Mouse (Mus musculus) c-Kit-positive CD71-positive TER-119-negative erythroid progenitor cells, embryonic 14.5 days (primary cell): ENCODE results near the gene Ythdf2.
A peak's percentile ranks its signal among the peaks of the same experiment; 100 is the strongest.
"Not testable (repeated sequence)": the region's sequence is repeated elsewhere in the genome, so short reads cannot be mapped to it uniquely, and the experiment has no call there.

ENCODE experiments used
- DNase-seq: peaks from one replicate; pipeline ENCODE4 v3.0.0-alpha.2; 2013; ENCODE audit warnings: low read depth

Ythdf2 gene

DNA sequence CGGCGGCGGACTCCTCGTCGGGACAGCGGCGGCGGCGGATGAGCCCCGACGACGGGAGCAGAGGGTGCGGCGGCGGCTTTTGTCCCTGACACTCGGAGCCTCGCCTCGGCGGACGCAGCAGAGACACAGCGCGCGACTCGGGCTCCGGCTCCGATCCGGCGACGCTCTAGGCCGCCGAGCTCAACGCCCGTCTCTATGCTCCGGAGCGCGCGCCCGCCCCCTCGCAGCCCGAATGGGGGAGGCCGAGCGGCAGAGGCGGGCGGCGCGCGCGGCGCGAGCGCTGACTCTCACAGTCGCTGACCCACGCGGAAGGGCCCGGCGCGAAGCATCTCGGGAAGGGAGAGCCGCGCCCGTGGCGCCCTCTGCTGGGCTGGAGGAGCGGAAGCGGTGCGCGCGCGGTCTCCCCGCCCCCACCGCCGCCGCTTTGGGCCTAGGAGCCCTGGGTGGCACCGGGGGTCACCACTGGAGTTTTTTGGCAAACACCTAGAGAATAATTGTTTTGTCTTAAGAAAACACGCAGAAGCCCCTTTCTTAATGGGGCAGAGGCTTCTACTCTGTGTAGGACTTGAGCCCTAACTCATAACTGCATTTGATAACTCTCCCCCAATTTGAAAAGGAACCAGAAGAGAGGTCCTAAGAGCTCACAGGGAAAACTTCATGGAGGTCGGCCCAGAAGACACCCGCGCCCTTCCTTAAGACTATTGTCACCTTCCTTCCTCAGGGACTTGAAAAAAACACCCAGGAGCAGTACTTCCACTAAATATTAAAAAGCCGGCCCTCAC, at the start of gene Ythdf2:
Gene Ythdf2, minus strand, starts transcription at position 351 of the 782 bp plus-strand sequence.
- peak; percentile 93 for DNase-seq

DNA sequence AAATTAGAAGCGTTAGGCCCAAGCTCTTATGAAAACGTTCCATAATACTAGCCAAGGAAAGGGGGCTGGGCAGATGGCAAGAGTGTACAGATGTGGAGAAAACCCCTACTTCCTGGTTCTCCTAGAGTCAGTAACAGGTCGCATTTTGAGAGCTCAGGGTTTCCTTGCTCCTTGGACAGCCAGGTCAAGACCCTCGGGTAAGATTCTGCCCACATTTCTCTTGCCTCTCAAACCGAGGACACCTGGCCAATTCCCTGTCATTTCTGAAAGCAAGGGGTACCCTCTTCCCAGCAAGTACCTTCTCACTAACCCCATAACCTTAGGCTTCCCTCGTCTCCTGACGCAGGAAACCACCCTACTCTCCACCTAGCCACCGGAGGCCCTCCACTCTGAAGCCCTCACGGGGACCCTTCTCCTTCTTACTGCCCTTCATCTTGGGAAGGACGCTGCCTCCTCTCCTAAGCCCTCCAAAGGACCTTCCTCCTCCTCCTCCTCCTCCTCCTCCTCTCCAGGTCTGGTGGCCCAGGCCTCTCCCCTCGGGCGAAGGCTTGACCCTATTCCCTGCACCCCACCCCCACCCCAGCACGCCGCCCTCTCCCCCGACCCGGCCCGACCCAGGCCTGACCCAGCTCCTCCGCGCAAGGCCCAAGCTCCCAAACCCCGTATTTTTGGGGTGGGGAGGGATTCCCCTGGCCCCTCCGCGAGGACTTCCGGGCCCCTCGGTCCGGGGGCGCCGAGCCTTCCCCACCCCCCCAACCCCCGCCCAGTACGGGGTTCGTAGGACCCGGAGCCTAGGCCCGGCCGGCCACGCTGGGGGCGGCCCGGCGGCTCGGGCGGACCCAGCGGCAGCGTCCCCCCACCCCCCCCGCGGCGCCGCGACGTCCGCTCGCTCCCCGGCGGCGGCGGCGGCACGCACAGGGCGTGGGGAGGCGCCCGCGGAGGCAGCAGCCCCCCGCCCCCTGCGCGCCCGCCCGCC, 48.6 kb upstream of the Ythdf2 start:
- no peak for DNase-seq

DNA sequence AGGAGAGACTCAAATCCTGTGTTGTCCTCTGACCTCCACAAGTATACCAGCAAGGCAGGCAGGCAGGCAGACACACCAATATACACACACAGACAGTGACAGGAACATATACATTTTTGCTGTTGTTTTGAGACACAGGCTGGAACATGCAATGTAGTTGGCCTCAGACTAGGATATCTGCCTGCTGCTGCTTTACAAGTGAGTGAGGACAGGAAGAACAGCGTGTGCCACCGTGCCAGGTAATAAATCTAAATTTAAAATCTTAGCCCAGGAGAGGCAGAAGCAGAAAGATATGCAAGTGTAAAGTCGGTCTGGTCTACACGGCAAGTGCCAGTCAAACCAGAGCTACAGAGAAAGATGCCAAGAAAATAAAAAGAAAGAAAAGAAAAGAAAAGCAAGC, 47.1 kb upstream of the Ythdf2 start:
- DNase-seq = no peak

DNA sequence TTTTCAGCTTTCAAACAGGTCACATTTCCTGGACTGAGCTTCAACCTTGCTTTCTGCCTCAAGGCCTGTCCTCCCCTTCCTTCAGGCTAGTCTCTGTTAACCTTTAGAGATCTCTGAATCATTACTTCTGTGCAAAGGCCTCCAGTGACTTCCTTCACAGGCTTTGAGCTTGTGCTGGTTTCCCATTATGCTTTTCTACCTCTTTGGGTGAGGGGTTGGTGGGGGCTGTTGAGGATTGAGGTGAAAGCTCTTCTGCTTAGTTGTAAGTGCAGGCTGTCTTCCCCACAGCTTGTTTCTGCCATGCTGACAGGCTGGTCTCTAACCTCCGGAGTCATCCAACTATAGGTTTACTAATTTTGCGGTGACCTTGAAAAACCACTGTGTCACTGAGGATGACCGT, 44.3 kb upstream of the Ythdf2 start:
- no peak for DNase-seq

DNA sequence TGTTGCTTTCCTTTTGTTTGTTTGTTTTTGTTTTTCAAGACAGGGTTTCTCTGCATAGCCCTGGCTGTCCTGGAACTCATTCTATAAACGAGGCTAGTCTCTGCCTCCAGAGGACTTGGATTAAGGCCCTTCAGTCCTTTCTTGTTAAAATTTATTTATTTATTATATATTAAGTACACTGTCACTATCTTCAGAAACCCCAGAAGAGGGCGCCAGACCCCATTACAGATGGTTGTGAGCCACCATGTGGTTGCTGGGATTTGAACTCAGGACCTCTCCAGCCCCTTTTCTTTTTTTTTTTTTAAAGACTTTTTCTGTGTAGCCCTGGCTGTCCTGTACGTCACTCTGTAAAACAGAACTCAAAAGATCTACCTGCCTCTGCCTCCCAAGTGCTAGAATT, 42.9 kb upstream of the Ythdf2 start:
- DNase-seq = no peak

DNA sequence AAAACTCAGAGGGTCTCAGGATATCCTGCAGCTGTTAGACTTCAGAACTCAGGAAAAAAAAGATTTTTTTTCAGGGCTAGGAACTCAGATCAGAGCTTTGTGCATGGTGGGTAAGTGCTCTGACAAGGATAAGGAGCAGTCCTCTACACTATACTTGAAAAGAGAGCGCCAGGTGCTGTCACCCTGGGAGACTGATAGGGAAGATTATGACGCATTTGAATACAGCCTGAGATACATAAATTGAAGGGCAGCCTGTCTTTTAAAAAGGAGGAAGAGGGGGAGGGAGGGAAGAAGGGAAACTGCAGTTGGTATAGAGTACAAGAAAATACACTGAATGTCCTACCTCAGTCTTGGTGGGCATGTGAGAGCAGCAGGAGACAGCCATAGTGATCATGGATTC, 41.5 kb upstream of the Ythdf2 start:
- DNase-seq = no peak

DNA sequence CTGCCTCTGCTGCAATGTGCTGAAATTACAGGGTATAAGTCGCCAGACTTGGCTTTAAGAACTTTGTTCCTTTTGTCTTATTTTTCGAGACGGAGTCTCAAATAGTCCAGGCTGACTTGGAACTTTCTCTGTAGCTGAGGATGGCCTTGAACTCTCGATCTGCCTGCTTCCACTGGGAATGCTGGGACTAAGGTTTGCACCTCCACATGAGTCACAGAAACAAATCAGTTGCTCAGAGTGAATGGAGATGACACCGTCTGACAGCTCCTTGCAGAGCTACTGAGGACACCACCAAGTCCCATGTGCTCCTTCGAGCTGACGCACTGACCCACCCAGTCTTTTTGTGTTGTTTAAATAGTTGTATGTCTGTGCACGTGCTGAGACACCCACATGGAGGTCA, 41.0 kb upstream of the Ythdf2 start:
- DNase-seq = no peak

DNA sequence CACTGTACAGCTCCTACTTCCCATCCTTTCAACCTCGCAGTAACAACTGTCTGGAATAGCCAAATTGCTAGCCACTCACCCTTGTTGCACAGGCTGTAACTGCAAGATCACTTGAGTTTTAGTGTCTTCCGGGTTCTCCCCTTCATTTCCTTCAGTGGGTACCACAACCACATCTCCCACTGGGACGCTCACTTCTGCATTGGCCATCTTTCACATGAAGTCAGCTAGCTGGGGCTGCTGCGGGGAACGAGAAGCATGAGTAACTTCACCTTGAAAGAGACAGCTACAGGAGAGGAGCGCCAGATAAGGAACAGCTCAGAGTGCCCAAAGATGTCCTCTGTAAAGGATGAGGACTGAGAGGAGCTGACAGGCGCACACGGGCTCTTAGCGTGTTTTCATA, 39.5 kb upstream of the Ythdf2 start:
- DNase-seq = no peak

DNA sequence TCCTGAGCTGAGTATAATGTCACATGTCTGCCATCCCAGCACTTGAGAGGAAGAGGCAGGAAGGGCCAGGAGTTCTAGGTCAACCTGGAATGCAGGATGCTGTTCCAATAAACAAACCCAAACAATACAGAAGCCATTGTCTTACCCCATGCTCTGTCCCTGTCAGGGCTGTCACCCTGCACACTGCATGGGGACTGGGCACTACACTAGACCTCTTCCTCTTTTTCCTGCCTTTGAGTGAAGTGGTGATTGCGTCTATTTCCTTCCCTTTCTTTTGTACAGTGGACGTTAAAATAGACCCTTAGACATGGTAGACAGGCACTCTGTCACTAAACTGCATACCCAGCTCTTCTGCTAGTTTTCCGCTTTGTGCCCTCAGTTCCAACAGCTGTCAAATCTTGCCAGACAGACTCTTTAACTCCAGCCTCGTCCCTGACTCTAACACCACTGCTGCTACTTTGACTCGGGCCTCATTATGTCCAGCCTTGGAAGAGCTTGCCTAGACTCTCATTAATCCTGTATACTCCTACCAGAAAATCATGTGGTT, 35.4 kb upstream of the Ythdf2 start:
- DNase-seq = no peak

DNA sequence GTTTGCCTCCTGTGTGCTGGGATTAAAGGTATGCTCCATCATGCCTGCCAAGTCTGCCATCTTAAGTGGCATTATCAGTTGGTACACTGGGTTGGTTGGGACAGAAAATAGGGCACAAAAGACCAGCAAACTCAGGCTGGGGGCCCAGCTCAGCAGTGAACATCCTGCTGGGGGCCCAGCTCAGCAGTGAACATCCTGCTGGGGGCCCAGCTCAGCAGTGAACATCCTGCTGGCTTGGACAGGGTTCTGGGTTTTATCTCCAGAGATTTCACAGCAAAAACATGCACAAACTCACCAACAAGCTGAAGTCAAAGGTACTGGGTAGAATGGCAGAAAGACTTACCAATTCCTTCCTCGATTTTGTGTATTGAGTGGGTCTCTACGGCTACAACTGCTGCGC, 33.5 kb upstream of the Ythdf2 start:
- DNase-seq = no peak

DNA sequence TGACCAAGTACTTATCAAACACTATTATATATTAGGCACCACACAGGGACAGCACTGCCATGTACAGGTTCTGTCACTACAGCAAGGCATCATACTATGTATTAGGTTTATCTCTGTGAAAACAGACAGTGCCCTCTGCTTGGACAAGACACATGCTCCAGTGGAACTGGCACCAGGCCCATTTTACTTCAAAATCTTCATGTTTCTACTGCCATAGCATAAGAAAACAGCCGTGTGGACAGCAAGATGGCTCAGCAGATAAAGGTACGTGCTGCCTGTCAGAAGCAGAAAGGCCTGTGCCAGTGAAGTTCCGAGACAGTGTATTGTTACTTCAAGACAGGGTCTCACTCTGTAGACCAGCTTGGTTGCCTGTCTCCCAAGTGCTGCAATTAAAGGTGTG, 29.1 kb upstream of the Ythdf2 start:
- DNase-seq = peak; percentile 73

DNA sequence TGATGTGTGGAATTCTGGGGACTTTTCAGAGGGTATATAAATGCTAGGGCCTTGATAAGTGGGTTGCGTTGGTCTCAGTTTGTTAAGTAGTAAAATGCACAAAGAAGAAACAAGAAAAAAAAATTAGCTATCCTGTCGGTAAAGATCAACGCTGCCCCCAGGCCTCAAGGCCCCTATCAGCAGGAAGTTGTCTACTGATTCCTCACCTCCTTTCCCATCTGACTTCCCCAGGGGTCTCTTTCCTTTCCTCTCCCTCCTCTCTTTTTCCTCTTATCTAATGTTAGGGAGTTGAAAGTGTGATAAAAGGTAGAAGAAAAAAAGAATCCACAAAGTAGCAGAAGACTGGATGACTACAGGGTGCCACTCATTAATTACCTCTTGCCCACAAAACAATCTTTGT, 28.3 kb upstream of the Ythdf2 start:
- no peak for DNase-seq

DNA sequence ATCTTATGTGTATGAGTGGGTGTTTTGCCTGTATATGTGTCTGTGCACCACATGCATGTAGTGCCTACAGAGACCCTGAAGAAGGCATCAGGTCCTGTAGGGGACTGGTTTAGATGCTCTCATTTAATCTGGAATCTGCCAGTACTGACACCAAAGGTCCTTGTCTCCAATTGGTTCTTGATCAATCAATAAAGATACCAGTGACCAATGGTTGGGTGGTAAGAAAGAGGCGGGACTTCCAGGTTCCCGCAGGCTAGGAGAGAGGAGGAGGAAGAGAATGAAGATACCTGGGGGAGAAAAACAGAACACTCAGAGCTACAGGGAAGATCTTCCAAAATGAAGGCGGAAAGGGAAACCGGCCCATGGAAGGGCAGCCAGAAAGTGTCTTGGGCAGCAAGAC, 26.3 kb upstream of the Ythdf2 start:
- DNase-seq = no peak

DNA sequence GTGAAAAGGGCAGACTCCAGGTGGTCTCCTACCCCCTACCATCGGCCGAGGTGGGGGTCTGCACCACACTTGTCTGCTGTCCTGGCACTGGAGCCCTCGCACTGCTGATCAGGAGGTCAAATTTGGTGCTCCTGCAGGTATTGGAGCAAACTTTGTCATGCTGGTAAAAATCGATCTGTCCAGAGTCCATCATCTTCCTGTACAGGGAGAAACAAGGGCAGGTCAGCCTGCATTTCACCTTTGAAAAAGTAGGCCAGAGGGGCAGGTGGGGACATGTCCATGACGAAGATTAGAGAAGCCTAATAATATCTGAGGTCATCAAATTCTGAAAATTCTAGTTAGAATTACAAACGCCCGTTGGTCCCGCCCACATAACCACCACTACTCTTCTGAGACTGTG, 22.6 kb upstream of the Ythdf2 start:
- no peak for DNase-seq

DNA sequence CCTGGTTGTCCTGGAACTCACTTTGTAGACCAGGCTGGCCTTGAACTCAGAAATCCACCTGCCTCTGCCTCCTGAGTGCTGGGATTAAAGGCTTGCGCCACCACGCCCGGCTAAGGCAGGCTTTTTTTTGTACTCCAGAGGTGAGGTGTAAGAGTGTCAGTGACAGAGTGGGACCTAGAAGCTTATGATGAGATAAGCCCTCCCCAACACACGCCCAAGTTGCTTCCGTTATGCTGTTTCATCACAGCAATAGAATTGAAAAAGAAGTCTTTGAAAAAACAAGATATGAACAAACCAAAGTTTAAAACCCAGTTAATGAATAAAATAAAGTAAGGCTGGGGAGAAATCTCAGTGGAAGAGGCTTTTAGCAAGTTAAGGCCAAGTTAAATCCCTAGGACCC, 18.3 kb upstream of the Ythdf2 start:
- DNase-seq = no peak

DNA sequence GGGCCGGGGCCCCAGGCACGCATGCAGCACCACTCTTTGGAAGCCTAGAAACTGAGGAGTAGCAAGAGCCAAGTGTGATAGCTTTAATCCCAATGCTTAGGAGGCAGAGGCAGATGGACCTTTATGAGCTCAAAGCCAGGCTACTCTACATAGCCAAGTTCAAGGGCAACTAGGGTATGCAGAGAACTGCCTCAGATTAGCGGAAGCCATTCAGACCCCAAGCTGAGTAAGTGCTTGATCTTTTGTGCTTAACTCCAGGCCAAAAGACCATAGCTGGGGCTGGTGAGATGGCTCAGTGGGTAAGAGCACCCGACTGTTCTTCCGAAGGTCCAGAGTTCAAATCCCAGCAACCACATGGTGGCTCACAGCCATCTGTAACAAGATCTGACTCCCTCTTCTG, 9.9 kb upstream of the Ythdf2 start:
- DNase-seq = not testable (repeated sequence)

DNA sequence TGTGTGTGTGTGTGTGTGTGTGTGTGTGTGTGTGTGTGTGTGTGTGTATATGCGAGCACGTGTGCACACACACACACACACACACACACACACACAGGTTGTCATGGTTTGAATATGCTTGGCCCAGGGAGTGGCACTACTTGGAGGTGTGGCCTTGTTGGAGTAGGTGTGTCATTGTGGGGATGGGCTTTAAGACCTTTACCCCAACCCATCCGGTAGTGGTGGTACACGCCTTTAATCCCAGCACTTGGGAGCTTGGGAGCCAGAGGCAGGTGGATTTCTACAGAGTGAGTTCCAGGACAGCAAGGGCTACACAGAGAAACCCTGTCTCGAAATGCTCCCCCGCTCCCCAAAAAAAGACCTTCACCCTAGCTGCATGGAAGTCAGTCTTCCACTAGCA, 6.3 kb upstream of the Ythdf2 start:
- DNase-seq = not testable (repeated sequence)

DNA sequence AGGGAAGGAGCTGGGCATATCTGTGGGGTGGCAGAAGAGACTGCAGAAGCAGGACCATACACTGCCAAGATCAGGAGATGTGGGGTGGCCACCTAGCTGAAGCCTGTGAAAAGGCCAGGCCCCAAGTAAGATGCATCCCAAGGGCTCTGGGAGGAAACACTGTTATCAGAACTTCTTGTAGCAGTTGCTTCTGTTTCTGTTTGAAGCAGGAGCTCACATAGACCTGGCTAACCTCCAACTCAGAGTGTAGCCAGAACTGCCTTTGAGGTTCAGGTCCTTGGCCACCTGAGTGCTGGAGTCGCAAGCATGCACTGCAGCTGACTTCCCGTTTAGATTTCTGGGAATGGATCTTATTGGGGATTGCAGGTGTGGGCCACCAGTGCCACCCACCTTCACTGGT, 5.7 kb upstream of the Ythdf2 start:
- no peak for DNase-seq

DNA sequence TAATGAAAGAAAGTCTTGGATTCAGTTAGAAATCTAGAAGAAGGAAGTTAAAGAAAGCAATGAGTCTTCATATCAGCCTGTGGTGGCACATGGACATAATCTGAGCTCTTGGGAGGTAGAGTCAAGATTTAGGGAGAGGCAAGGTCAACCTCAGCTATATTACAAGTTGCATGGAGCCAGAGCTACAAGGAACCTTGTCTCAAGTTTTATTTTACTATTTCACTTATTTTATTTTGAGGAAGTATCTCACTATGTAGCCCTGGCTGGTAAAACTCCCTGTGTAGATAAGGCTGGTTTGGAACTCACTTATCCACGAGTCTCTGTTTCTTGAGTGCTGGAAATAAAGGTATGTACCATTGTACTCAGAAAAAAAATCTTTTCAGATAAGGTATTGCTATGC, 4.5 kb upstream of the Ythdf2 start:
- no peak for DNase-seq

DNA sequence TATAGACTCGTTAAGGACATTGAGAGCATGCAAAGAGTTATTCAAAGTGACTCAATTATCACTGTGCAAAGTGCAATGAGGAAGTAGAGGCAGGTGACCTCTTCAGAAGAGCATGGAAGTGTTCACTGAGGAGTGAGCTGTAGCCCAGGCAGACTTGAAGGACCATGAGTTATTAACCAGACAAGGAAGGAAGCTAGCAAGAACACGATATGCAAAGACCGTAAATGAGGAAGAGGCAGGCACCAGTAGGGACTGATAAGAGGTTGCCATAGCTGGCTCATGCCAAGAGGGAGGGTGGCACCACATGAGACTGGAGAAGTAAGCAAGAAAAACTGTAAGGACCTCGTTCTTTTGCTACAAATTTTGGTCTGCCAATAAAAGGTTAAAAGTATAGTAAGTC, 2.7 kb upstream of the Ythdf2 start:
- DNase-seq = no peak

DNA sequence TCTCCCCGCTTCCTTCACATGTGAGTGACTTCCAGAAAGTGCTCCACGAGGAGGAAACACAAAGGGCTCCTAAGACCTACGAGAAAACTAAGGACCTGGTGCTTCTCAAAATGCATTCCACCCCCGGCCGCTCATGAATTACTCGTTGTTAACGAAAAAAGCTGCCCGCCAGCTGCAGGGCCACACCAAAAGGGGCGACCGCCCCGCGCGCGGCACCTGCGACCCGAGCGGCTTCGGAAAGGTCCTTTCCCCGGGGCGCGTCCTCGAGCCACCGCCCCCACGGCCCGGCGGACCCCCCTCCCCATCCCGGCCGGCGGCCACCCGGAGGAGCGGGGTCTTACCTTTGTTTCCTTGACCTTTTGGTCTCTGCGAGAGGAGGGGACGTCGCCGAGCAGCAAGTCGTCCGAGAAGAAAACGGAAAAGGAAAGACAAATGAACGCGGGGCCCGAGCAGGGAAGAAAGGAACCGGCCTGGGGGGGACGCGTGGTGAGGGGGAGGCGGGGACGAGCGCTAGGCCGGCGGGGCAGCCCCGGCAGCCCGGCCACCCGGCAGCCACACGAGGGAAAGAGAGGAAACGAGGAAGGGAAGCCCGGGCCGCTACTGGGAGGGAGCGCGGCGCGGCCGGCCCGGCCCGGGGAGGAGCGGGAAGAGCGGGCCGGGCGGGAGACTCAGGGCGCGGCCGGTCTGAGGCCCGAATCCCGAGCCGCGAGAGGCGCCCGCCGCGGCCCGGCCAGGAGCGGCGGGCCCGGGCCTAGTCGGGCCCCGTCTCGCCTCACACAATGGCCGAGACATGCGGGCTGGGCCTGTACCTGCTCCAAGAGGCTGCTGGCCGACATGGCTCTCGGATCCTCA, 786 bp downstream of the Ythdf2 start:
- no peak for DNase-seq

DNA sequence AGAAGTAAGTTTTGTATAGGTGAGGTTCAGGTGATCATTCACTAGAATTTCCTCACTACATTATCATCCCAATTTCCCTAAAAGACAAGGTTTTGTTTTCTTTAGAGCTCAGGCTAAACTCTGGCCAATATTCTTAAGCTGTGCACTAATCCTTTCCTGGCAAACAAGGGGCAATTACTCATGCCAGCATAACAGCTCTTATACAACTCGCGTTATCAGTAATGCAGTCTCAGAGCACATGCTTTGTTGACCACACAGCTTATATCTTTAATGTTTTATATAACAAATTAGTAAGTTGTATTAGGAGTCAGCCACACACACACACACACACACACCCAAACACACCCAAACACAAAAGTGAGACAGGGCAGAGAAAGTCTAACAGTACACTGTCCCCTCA, 1.8 kb downstream of the Ythdf2 start:
- no peak for DNase-seq
